Mouse (Mus musculus) adrenal gland, postnatal 36 days (tissue): ENCODE data around the gene Rab13. TPM values are rescaled to one million over a fixed set of nuclear protein-coding genes. Genes with fewer than 3 reads are reported as not detected.
A peak's percentile ranks its signal among the peaks of the same experiment; 100 is the strongest.
"Not testable (repeated sequence)": the region's sequence is repeated elsewhere in the genome, so short reads cannot be mapped to it uniquely, and the experiment has no call there.

Experiments used
- DNase-seq, 2 experiments: peaks; one replicate each; pipeline ENCODE4 v3.0.0; 2021; ENCODE audit warnings: mixed read lengths in 1 of 2
- total RNA-seq, 2 experiments: library from RNA; stranded (reverse); gene quantifications; 2 replicates each; pipeline ENCODE4 v1.2.3; 2021

Gene Rab13
- total RNA-seq, 2 experiments from 2014 or later: 24.6 to 39.0 TPM

GRCm38 (mm10) chr3:90224331-90224730 is 10.8 kb downstream of the Rab13 start:
- no peak for DNase-seq

GRCm38 (mm10) chr3:90231075-90231474 is 17.6 kb downstream of the Rab13 start:
- no peak for DNase-seq

- DNase-seq: peak; percentile 95 to 96
Observed at GRCm38 (mm10) chr3:90231507-90232333, 18.2 kb downstream of the Rab13 start, which contains the start of gene Jtb. Jtb (plus strand) TSS chr3:90231597.

- no peak for DNase-seq
Observed at GRCm38 (mm10) chr3:90241251-90241650, 27.8 kb downstream of the Rab13 start.

GRCm38 (mm10) chr3:90241669-90242358 is 28.3 kb downstream of the Rab13 start:
- no peak for DNase-seq

GRCm38 (mm10) chr3:90242984-90243775 is 29.7 kb downstream of the Rab13 start, which contains the start of gene Creb3l4:
Creb3l4 (minus strand) TSS chr3:90243512.
- DNase-seq: peak; percentile 65 to 66

GRCm38 (mm10) chr3:90245406-90245805 is 31.9 kb downstream of the Rab13 start:
- no peak for DNase-seq

- no peak for DNase-seq
Observed at GRCm38 (mm10) chr3:90247630-90247959, 34.1 kb downstream of the Rab13 start.

- peak; percentile 95 to 96 for DNase-seq
Observed at GRCm38 (mm10) chr3:90247960-90248745, 34.7 kb downstream of the Rab13 start, which contains the start of gene Slc39a1. Slc39a1 (plus strand) TSS chr3:90248172.

- peak; percentile 57 to 64 for DNase-seq
Observed at GRCm38 (mm10) chr3:90248746-90249100, 35.2 kb downstream of the Rab13 start.

GRCm38 (mm10) chr3:90250791-90251190 is 37.3 kb downstream of the Rab13 start:
- DNase-seq: no peak

- DNase-seq: not testable (repeated sequence)
Observed at GRCm38 (mm10) chr3:90251731-90252226, 38.3 kb downstream of the Rab13 start.

- not testable (repeated sequence) for DNase-seq
Observed at GRCm38 (mm10) chr3:90252659-90253058, 39.2 kb downstream of the Rab13 start.

- not testable (repeated sequence) for DNase-seq
Observed at GRCm38 (mm10) chr3:90253174-90253573, 39.7 kb downstream of the Rab13 start.

- peak; percentile 96 to 97 for DNase-seq
Observed at GRCm38 (mm10) chr3:90253653-90254418, 40.3 kb downstream of the Rab13 start, which contains the start of gene Crtc2. Crtc2 (plus strand) TSS chr3:90254163.

GRCm38 (mm10) chr3:90254419-90255193 is 41.1 kb downstream of the Rab13 start:
- DNase-seq: peak; percentile 68 to 78

GRCm38 (mm10) chr3:90255194-90255565 is 41.7 kb downstream of the Rab13 start:
- no peak for DNase-seq

- no peak for DNase-seq
Observed at GRCm38 (mm10) chr3:90255784-90256353, 42.4 kb downstream of the Rab13 start.
